Mouse (Mus musculus) c-Kit-negative CD71-positive TER-119-positive erythroid progenitor cells, embryonic 14.5 days (primary cell): Measurements from ENCODE around the gene Slc1a7.

Experiments
- DNase-seq: peaks from one replicate; pipeline ENCODE4 v3.0.0-alpha.2; 2013; ENCODE audit warnings: low read depth, low spot score

Slc1a7 gene

GRCm38 (mm10) chr4:107967966-107968682 lies at the start of gene Slc1a7:
Gene Slc1a7 (plus strand): TSS chr4:107968332.
- no peak for DNase-seq

GRCm38 (mm10) chr4:107920336-107920735 lies 47.8 kb upstream of the Slc1a7 start:
- DNase-seq: no peak

- no peak for DNase-seq
Observed at GRCm38 (mm10) chr4:107921152-107921695, 46.9 kb upstream of the Slc1a7 start.

- DNase-seq: no peak
Observed at GRCm38 (mm10) chr4:107921952-107922351, 46.2 kb upstream of the Slc1a7 start.

GRCm38 (mm10) chr4:107923145-107923802 lies 44.9 kb upstream of the Slc1a7 start, which contains the start of gene Cpt2:
Gene Cpt2 (minus strand): TSS chr4:107923610.
- peak; percentile 96 for DNase-seq

GRCm38 (mm10) chr4:107923803-107924194 lies 44.3 kb upstream of the Slc1a7 start:
- DNase-seq: no peak

- DNase-seq: no peak
Observed at GRCm38 (mm10) chr4:107928269-107928668, 39.9 kb upstream of the Slc1a7 start.

- no peak for DNase-seq
Observed at GRCm38 (mm10) chr4:107928726-107929125, 39.4 kb upstream of the Slc1a7 start.

- no peak for DNase-seq
Observed at GRCm38 (mm10) chr4:107931453-107931852, 36.7 kb upstream of the Slc1a7 start.

- no peak for DNase-seq
Observed at GRCm38 (mm10) chr4:107933239-107933638, 34.9 kb upstream of the Slc1a7 start.

- DNase-seq: no peak
Observed at GRCm38 (mm10) chr4:107935254-107935653, 32.9 kb upstream of the Slc1a7 start.

GRCm38 (mm10) chr4:107937338-107937737 lies 30.8 kb upstream of the Slc1a7 start:
- no peak for DNase-seq

- no peak for DNase-seq
Observed at GRCm38 (mm10) chr4:107938124-107938523, 30.0 kb upstream of the Slc1a7 start.

GRCm38 (mm10) chr4:107942741-107943140 lies 25.4 kb upstream of the Slc1a7 start:
- no peak for DNase-seq

- DNase-seq: no peak
Observed at GRCm38 (mm10) chr4:107944141-107944540, 24.0 kb upstream of the Slc1a7 start.

- no peak for DNase-seq
Observed at GRCm38 (mm10) chr4:107949918-107950317, 18.2 kb upstream of the Slc1a7 start.

GRCm38 (mm10) chr4:107952845-107953244 lies 15.3 kb upstream of the Slc1a7 start:
- DNase-seq: no peak

GRCm38 (mm10) chr4:107955691-107956090 lies 12.4 kb upstream of the Slc1a7 start:
- no peak for DNase-seq

- DNase-seq: no peak
Observed at GRCm38 (mm10) chr4:107958487-107958886, 9.6 kb upstream of the Slc1a7 start.

- no peak for DNase-seq
Observed at GRCm38 (mm10) chr4:107962044-107962732, 5.9 kb upstream of the Slc1a7 start.

- DNase-seq: no peak
Observed at GRCm38 (mm10) chr4:107962792-107963191, 5.3 kb upstream of the Slc1a7 start.

GRCm38 (mm10) chr4:107966416-107967109 lies 1.6 kb upstream of the Slc1a7 start:
- DNase-seq: no peak
